Mouse (Mus musculus): ENCODE data around the gene Setd4.

- TF ChIP-seq CTCF (conservative IDR thresholded peaks at IDR 0.05; ENCODE audit: low read length) (no peak), NANOG (IDR thresholded peaks at IDR 0.05; ENCODE audit: borderline replicate concordance, low read length) (no peak), POU5F1 (IDR thresholded peaks at IDR 0.05; ENCODE audit: borderline replicate concordance, low read length) (no peak)
Measured at GRCm38 (mm10) chr16:93624671-93625070, 20.8 kb upstream of the Setd4 start.
